Mouse (Mus musculus) mesoderm, embryonic 11.5 days (tissue): ENCODE measurements around the gene Treh.
A peak's percentile ranks its signal among the peaks of the same experiment; 100 is the strongest.
"Not testable (repeated sequence)": the region's sequence is repeated elsewhere in the genome, so short reads cannot be mapped to it uniquely, and the experiment has no call there.

ENCODE experiments used
- DNase-seq: peaks from one replicate; pipeline ENCODE4 v3.0.0-alpha.2; 2012; ENCODE audit warnings: low read depth, low spot score

Treh gene

DNA sequence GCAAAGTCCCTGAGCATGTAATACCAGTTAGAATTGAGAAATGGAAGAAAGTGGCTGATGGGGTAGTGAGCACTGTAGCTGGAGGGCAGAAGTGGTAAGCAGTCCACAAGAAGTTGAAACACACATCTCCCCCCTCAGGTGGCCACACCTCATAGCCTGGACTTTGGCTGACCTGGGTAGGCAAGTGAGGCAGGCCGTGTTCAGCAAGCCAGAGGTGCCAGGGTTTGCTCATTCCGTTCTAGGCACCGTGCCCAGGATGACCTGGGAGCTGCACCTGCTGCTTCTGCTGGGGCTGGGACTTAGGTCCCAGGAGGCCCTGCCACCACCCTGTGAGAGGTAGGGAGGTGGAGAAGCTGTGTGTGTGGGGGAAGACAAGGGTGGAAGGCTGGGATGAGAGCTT is at the start of gene Treh:
Gene Treh (plus strand): TSS at position 229 of the 400 bp plus-strand sequence.
- DNase-seq = no peak

DNA sequence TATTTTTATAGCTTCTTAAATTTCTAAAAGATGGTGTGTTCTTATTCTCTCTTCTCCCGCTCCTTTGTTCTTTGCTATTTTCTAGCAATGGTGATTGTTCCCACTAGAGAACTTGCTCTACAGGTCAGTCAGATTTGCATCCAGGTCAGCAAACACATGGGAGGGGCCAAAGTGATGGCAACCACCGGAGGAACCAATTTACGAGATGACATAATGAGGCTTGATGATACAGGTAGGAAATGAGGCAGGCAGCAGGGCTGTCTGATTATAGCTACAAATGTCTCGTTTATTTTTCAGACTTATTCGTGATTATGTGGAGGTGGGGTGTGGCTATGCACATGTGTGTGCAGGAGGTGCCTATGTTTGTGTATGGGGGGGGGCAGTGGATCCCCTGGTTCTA is 48.6 kb upstream of the Treh start:
- no peak for DNase-seq

GRCm38 (mm10) chr9:44626268-44626667 is 46.8 kb upstream of the Treh start:
- no peak for DNase-seq

DNA sequence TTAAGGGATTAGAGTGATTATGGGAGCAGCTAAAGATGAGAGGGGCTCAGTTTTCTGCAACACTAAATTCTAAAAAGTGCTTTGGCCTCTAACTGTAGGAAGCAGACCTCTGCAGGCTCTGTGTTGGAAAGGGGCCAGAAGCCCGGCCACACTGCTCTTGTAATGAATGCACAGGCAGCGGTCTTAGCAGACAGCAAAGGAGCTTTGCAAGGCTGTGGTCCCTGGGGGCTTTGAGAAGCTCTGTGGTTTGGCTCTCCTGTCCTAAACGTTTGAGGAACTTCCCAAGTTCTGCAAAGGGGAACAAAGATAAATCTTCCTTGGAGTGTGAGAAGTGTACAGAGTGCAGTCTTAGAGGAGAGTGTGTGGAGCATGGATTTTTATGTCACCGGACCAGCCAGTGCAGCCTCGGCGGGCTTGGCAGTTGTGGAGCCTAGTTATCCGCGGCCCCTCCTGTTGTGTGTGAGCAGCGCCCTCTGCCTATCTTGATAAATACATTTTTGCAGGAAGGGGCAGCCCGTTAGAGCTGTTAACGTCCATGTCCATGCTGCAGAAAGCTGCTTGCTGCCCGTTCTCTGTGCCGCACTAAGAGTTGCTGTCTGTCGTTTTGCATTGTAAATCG is 35.4 kb upstream of the Treh start:
- DNase-seq = no peak

DNA sequence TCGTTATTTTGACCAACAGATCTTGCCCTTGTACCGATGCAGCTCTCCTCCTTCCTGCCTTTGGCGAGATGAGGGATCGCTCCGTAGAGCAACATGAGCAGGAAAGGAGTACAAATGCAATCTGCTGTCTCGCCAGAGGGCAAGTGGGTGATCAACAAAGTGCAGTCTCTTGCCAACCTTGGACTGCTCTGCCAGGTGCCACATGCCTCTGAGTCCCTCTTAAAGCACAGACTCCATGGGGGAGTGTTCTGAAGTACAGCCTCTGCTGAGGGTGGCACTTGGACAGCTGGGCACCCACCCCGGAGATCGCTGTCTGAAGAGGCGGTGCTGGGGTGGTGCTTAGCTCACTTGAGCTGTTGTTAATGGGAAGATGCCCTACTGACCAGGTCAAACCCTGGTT is 34.3 kb upstream of the Treh start:
- DNase-seq = not testable (repeated sequence)

DNA sequence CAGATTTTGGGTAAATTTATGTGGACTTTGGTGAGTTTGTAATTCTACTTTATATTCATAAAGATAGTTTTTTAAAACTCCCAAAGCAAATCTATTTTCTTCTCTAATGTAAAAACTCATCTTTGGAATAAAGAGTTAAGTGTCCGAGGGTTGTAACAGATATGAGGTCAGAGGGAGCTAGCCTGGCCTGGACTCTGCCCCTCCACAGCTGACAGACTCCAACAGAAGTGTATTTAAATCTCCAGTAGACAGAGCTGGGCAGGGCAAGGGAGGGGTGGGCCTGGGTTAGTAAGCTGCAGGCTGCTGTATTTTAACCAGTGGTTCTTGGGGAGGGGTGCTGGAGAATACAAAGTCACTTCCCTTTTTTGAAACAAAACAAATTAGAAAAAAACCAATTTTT is 33.0 kb upstream of the Treh start:
- DNase-seq = not testable (repeated sequence)

GRCm38 (mm10) chr9:44640646-44641357 is 32.2 kb upstream of the Treh start:
- DNase-seq = no peak

DNA sequence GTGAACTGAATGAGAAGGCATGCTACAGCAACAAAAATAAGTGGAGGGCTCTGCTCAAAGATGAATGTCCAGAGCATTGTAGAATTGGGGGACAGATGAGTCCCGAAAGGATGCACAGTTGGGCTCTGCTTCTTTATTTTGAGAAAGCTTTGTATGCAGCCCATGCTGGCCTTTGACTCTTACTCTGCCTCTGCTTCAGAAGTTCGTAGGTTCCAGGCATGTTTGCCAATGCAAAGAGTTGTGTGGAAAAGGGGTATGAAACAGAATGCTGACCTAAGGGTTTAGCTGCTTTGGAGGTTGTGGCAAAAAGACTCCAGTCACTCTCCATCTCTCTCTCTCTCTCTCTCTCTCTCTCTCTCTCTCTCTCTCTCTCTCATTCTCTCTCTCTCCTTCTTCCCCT is 31.4 kb upstream of the Treh start:
- DNase-seq = no peak

- no peak for DNase-seq
Measured at GRCm38 (mm10) chr9:44643103-44643502, 29.9 kb upstream of the Treh start.

DNA sequence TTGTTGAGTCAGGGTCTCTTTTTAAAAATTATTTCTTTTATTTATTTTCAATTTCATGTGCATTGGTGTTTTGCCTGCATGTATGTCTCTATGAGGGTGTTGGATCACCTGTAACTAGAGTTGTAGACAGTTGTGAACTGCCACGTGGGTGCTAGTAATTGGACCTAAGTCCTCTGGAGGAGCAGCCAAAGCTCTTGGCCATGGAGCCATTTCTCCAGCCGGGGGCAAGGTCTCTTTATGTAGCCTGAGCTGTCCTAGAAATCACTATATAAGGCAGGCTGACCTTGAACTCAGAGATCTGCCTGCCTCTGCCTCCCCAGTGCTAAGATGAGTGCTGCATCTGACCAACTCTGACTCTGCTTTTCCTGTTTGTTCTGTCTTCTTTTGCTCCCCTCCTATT is 28.8 kb upstream of the Treh start:
- no peak for DNase-seq

- DNase-seq = no peak
Measured at GRCm38 (mm10) chr9:44645481-44645880, 27.6 kb upstream of the Treh start.

DNA sequence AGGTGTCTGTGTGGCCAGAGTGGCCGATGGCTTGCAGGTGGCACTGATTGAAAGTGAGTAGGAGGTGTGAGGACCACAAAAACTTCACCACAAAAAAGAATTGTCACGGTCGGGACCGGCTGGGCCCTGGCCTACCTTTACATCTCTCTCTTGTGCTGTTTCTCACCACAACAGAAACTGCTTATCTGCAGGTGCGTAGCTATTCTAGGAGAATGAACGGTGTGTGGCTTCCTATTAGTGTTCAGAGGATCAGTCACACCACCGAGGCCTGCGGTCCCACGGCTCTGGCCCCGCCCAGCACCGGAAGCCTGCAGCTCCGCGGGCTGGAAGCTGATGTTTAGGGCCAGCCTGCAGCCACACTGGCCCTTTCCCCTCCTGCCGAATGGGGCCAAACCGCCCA is 27.1 kb upstream of the Treh start:
- DNase-seq = no peak

DNA sequence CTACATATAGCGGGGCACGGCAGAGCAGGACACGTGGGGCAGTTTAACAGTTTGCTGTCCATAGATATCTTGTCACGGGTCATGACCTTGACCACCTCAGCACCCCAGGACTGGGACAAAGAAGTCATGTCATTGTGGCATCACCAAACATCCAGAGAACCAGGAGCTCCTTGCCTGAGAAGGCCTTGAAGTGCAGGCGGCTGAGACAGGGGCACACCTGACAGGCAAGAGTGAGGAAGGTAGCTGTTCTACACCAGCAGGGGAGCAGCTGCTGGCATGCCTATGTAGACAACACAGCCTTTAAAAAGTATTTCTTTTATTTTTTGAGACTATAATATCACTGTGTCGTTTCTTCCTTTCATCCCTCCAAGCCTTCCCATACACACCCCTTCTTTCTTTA is 26.7 kb upstream of the Treh start:
- no peak for DNase-seq

DNA sequence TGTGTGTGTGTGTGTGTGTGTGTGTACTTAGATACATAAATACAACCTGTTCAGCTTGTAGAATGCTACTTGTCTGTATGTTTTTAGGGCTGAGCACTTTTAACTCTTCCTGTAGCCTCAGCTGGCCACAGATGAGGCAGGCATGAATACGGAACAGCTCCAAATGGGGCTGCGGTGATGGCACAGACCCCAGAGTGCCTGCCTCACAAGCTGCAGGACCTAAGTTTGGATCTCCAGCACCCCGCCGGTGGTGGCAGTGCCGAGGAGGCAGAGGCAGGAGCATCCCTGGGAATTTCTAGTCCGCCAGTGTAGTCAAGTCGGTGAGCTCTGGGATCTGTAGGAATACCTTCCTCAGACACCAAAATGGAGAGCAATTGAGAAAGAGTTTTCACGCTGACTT is 26.0 kb upstream of the Treh start:
- DNase-seq = no peak

- no peak for DNase-seq
Measured at GRCm38 (mm10) chr9:44647656-44648055, 25.4 kb upstream of the Treh start.

- no peak for DNase-seq
Measured at GRCm38 (mm10) chr9:44648881-44649281, 24.2 kb upstream of the Treh start.

DNA sequence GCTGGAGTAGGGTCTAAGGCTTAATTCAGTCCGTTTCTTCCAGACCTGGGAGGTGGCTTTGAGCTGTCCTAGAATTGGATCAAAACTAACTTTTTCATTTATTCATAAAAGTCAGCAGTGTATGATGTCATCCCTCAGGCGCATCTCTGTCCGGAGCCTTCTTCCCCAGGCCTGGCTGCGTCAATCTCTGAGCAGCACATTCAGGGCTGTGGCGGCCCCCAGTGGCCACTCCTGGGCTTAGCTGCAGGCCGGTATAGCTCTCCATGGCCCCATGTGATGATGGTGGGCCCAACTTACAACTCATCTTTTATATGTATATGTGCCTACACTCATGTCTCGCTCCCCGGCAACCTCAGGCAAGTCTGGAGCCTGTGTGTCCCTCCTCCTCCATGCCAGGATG is 21.0 kb upstream of the Treh start:
- peak; percentile 46 for DNase-seq

DNA sequence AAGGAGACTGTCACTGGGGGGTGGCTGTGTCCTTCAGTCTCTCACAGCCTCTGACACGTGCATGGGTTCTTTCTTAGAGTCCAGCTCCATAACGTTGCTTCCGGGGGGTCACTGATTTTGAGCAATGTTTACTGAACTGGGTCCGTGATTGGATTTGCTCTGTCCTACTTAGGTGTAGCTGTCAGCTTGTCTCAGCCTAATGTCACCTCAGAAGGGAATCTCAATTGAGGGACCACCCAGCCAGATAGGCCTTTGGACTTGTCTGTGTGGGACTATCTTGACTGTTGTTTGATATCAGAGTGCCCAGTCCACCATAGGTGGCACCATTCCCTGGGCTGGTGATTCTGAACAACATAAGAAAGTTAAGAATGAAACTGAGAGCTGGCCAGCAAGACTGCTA is 19.1 kb upstream of the Treh start:
- no peak for DNase-seq

DNA sequence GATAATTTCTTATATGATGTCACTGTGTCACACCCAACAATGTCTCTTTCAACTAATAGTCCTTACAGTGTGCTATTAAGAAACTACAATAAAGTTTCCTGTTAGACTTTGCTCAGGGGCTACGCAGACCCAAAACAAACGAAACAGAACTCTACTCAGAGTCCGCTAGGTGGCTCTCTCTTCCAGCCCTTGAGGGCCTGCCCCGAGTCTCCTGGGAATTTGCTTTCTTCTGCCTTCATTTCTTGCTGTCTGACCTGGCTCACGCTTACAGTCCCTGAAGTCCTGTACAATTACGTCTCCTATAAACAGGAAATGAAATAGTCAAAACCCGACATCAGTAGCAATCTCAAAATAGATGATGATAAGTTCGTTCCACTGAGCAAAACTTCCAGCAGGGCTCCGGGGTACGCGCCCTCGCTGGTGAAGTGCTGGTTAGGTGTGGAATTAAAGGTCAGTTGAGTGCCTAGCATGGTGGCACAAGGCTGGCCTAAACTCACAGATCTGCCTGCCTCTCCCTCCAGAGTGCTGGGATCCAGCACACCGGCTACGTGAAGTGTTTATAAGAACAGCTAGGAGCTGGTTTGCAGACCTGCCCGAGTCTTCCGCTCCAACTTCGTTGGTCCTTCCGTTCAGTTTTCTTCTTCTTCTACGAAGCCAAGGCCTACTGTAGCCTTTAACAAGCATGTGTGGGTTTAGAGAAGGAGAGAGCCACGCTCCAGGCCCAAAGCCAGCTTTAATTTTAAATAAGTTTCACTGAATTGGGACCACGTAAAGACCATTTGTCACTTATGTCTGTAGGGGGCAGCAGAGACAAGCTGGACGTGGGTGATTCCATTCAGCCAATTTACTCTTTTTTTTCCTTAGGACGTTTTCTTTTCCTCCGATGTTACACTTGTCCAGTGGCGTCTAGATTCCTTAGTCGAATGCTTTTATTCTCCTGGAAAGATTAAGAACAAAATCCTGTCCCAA is 17.7 kb upstream of the Treh start:
- peak; percentile 83 for DNase-seq

DNA sequence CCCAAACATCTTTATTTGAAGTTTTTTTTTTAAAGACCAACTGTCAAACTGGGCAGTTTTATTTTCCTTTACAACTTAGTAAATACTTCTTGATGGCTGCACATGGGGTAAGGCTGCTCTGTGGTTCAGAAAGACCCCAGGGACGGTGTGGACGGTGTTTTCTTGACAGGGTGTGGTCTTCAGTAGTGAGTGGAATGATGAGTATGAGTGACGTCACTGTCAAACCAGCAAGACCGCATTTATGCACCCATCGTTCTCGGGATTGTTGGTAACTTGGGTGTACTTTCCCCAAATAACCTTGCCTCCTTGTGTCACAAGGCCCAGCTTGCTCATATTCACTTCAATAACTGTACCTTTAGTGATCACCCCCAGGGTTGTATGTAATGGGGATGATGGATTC is 9.3 kb upstream of the Treh start:
- DNase-seq = no peak

- DNase-seq = no peak
Measured at GRCm38 (mm10) chr9:44671416-44671815, 1.6 kb upstream of the Treh start.

- DNase-seq = no peak
Measured at GRCm38 (mm10) chr9:44672291-44672865, 655 bp upstream of the Treh start.
